Mouse (Mus musculus): ENCODE results near the gene Wasf3. TPM values are rescaled to one million over a fixed set of nuclear protein-coding genes. Genes with fewer than 3 reads are reported as not detected.

The Wasf3 gene
- polyA plus RNA-seq, 1 experiment from 2014 or later = 0.32 TPM

DNA sequence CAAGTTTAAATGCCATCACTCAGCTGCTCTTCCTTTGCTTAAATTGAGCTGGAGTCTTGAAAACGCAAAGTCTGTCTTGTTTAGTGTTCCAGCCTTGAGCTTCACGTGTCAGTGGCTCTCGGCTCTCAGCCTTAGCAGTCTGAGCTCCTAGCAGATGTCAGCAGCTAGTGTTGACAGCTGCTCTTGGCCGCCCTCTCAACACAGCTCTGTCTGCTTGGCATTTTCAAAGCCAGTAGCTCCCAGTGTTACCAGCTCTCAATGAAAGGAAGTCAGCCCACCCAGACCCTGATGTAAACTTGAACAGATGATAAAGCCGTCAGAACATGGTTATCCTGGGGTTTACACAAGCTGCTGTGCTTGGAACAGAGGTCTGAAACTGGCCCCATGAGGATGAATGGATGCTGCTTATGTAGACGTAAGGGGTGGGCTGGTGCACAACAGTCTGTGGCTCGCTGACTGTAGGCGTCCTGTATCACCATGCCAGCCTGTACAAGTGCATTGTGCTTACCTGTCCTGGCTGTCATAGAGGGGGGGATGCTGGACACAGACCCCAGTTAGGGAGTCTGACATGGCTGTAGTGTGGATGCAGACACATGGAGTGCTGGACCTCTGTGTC lies 40.0 kb downstream of the Wasf3 start:
- Histone ChIP-seq H3K4me1 (peaks cover 17% of the 10 kb centered on the region), H3K4me3 (no peak overlapping the region), H3K4me2 (no peak overlapping the region), H3K27ac (replicated peaks) (no peak overlapping the region), H3K9ac (no peak overlapping the region), H3K27me3 (replicated peaks) (peaks cover 93% of the 10 kb centered on the region), H3K36me3 (no peaks in the 10 kb centered on the region), H3K9me3 (no peaks in the 10 kb centered on the region)
- ATAC-seq (ENCODE audit: extremely low read depth, insufficient number of reproducible peaks, low FRiP score, low TSS enrichment) = no peak; the same call in none of the 2 replicates
- 13% methylated on average over 8 of the region's 8 CpGs for WGBS

DNA sequence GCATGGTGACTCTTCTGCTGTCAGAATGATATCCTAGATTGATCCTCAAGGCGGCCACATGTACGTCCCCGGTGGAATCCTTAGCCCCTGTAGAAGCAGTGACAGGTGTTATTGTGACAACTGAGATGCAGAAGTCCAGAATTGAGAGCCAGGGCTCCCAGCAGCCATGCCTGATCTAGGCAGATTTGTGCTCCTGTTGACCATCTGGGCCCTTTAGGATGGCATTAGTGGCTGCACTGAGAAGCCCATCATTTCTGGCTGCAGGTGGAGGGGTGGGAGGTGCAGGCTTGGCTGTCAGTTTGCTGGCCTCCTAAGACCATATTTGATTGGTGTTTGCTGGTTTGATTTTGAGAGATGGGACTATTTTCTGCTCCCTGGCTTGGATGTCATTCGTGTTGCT lies 40.9 kb downstream of the Wasf3 start:
- Histone ChIP-seq H3K4me1 (peaks cover 17% of the 10 kb centered on the region), H3K27ac (replicated peaks) (no peak overlapping the region), H3K36me3 (no peaks in the 10 kb centered on the region), H3K9ac (no peak overlapping the region), H3K9me3 (no peaks in the 10 kb centered on the region), H3K27me3 (replicated peaks) (peaks cover 93% of the 10 kb centered on the region), H3K4me3 (no peak overlapping the region), H3K4me2 (no peak overlapping the region)
- 66% methylated on average over 4 of the region's 4 CpGs for WGBS
- no peak for ATAC-seq (ENCODE audit: extremely low read depth, insufficient number of reproducible peaks, low FRiP score, low TSS enrichment)

DNA sequence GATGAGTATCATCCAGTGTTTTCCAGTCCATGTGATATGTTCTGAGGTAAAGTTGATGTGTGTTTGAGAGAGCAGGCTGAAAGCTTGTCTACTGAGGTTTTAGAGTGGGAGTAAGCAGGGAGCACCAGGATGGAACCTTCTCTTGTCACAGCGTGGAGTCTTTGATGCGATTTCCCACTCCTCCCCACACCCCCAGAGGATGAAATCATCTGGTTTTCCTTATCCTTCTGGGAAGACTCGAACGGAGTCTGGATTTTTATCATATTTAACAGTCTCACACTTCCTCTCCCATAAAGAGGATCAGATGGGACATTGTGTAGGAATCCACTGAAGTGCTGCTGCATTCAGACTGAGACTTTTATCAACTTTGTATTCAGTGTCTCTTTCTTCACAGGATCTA lies 43.3 kb downstream of the Wasf3 start:
- no peak overlapping the region for H3K4me3 ChIP-seq
- peaks cover 17% of the 10 kb centered on the region for H3K4me1 ChIP-seq
- no peak overlapping the region for H3K4me2 ChIP-seq
- ATAC-seq (ENCODE audit: extremely low read depth, insufficient number of reproducible peaks, low FRiP score, low TSS enrichment) = no peak
- WGBS = 51% methylated on average over 4 of the region's 4 CpGs
- H3K9ac ChIP-seq = no peak overlapping the region
- H3K9me3 ChIP-seq = no peaks in the 10 kb centered on the region
- peaks cover 94% of the 10 kb centered on the region for H3K27me3 ChIP-seq (replicated peaks)
- no peaks in the 10 kb centered on the region for H3K36me3 ChIP-seq
- no peak overlapping the region for H3K27ac ChIP-seq (replicated peaks)

DNA sequence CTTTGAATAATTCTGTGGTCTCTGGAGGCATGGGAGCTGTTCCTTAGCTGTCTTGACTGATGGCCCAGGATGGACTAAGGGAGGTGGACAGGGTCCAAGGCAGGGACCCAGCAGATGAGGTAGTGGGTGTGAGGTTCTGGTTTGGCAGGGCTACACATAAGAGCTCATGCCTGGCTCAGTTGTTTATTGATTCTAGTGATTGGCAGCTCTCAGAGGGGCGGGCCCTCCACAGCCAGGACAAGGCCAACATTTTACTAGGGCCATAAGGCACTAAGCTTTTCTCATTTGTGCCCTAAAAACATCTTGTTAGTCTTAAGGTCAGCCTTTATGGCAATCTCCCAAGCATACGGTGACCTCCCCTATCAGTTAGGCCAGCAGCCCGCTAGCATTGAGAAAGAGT lies 47.0 kb downstream of the Wasf3 start:
- ATAC-seq (ENCODE audit: extremely low read depth, insufficient number of reproducible peaks, low FRiP score, low TSS enrichment) = no peak
- Histone ChIP-seq H3K36me3 (no peaks in the 10 kb centered on the region), H3K27me3 (replicated peaks) (peaks cover 79% of the 10 kb centered on the region), H3K9ac (no peak overlapping the region), H3K4me3 (no peak overlapping the region), H3K4me2 (no peak overlapping the region), H3K4me1 (no peaks in the 10 kb centered on the region), H3K27ac (replicated peaks) (no peak overlapping the region), H3K9me3 (no peaks in the 10 kb centered on the region)
- 81% methylated on average over 3 of the region's 3 CpGs for WGBS

DNA sequence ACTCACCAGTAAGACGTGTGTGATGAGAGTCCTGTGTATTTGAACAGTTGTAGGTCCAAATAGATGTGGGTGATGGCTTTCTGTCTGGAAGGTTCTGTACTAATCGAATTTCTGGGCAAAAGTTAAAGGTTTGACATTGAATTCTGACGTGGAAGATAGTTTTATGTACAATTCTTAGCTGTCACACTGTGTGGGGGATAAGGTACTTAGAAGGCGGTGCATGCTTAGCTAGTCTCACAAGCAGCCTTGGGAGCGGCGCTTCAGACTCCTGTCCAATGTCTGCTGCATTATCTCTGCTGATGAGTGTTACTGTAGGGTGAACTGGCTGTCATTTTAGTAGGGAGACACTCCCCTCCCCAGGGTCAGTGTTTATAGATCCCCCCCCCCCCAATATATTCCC lies 47.7 kb downstream of the Wasf3 start:
- no peaks in the 10 kb centered on the region for H3K9me3 ChIP-seq
- WGBS = 44% methylated on average over 6 of the region's 6 CpGs
- H3K4me3 ChIP-seq = no peak overlapping the region
- no peaks in the 10 kb centered on the region for H3K36me3 ChIP-seq
- no peaks in the 10 kb centered on the region for H3K4me1 ChIP-seq
- no peak overlapping the region for H3K4me2 ChIP-seq
- no peak overlapping the region for H3K9ac ChIP-seq
- peaks cover 72% of the 10 kb centered on the region for H3K27me3 ChIP-seq (replicated peaks)
- ATAC-seq (ENCODE audit: extremely low read depth, insufficient number of reproducible peaks, low FRiP score, low TSS enrichment) = no peak
- no peak overlapping the region for H3K27ac ChIP-seq (replicated peaks)

DNA sequence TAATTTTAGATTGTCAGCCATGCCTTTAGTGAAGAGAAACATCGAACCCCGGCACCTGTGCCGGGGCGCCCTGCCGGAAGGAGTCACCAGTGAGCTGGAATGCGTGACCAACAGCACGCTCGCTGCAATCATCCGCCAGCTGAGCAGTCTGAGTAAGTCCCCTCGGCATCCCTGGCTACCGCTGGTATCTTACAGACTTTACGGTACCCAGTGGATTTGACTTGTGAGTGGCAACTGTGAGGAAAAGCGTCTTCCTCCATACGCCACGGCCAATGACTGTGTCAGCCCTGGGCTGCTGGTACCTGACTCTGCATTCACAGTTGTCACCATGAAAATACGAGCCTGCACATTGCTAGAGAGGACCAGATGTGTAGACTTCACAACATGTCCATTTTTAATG lies 50.5 kb downstream of the Wasf3 start:
- peaks cover 2% of the 10 kb centered on the region for H3K9me3 ChIP-seq
- ATAC-seq (ENCODE audit: extremely low read depth, insufficient number of reproducible peaks, low FRiP score, low TSS enrichment) = no peak
- H3K4me1 ChIP-seq = no peaks in the 10 kb centered on the region
- no peak overlapping the region for H3K27ac ChIP-seq (replicated peaks)
- no peak overlapping the region for H3K4me3 ChIP-seq
- H3K4me2 ChIP-seq = no peak overlapping the region
- WGBS = 86% methylated on average over 16 of the region's 16 CpGs
- no peak overlapping the region for H3K9ac ChIP-seq
- H3K36me3 ChIP-seq = no peaks in the 10 kb centered on the region
- peaks cover 44% of the 10 kb centered on the region for H3K27me3 ChIP-seq (replicated peaks)

DNA sequence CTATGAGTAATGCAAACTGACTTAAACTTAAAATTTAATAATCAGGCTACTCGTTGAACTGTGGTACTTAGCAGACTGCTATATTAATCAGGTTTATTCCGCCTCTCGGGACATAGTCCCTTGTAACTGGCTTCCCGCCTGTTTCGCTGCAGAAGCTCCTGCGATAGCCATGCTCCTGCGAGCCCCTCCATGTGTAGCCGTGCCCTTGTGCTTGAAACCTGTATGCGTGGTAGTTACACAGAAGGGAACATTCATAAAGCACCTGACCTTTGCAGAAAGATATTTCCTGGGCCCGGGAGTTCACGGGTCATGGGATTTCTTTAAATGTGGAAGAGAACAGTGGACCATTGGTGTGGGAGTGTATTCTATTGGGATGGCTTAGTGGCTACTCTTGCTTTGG lies 52.0 kb downstream of the Wasf3 start:
- H3K27me3 ChIP-seq (replicated peaks) = peaks cover 29% of the 10 kb centered on the region
- H3K4me2 ChIP-seq = no peak overlapping the region
- no peak overlapping the region for H3K4me3 ChIP-seq
- 88% methylated on average over 11 of the region's 11 CpGs for WGBS
- H3K27ac ChIP-seq (replicated peaks) = no peak overlapping the region
- H3K9me3 ChIP-seq = peaks cover 5% of the 10 kb centered on the region
- no peaks in the 10 kb centered on the region for H3K4me1 ChIP-seq
- ATAC-seq (ENCODE audit: extremely low read depth, insufficient number of reproducible peaks, low FRiP score, low TSS enrichment) = no peak
- H3K36me3 ChIP-seq = no peaks in the 10 kb centered on the region
- H3K9ac ChIP-seq = no peak overlapping the region

DNA sequence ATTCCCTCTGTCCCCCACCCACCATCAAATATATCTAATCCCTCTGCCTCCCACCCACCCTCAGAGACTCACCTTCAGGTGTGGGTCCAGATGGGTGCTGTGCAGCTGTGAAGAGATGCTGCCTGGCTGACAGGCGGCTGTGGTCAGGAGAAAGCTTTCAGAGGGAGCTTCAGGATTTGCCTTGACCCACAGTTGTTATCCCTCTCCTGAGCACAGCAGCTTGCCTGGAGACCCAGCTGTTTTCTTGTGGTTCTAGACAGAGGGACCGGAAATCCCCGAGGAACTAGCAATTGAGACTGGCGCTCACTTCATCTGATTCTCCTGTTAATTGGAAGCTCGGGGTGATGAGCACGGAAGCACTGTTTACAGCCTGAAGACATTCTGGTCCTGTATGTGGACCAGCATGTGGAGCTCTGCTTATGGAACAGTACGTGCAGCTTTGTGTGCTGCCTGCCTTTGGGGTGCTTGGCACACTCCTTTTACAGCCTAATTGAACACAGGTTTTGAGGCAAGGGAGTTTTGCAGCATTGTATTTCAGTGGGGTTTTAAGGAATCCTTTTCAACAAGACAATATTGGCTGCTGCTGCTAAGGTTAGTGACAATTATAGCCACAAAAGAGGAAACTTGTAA lies 54.5 kb downstream of the Wasf3 start:
- no peaks in the 10 kb centered on the region for H3K4me1 ChIP-seq
- no peak overlapping the region for H3K27ac ChIP-seq (replicated peaks)
- H3K27me3 ChIP-seq (replicated peaks) = peaks cover 7% of the 10 kb centered on the region
- no peaks in the 10 kb centered on the region for H3K36me3 ChIP-seq
- H3K4me3 ChIP-seq = no peak overlapping the region
- H3K4me2 ChIP-seq = no peak overlapping the region
- H3K9ac ChIP-seq = no peak overlapping the region
- H3K9me3 ChIP-seq = peaks cover 5% of the 10 kb centered on the region
- 86% methylated on average over 7 of the region's 7 CpGs for WGBS
- ATAC-seq (ENCODE audit: extremely low read depth, insufficient number of reproducible peaks, low FRiP score, low TSS enrichment) = no peak

DNA sequence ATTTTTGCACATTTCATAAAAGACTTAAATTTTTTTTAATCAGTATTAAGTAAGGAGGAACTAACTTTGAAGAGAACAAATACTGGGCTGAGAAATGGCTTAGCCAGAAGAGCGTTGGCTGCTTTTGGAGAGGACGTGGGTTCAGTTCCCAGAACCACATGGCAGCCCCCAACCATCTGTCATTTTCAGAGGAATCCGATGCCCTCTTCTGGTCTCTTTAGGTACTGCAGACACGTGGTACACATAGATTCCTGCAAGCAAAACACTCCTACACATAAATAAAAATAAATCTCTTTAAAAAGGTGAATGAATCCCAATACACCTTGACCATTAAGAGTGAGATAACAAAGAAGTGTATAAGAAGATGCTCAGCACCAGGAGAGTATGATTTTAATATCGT lies 55.5 kb downstream of the Wasf3 start:
- ATAC-seq (ENCODE audit: extremely low read depth, insufficient number of reproducible peaks, low FRiP score, low TSS enrichment) = no peak
- H3K4me2 ChIP-seq = no peak overlapping the region
- WGBS = 86% methylated on average over 5 of the region's 5 CpGs
- H3K9me3 ChIP-seq = peaks cover 5% of the 10 kb centered on the region
- no peaks in the 10 kb centered on the region for H3K36me3 ChIP-seq
- no peaks in the 10 kb centered on the region for H3K4me1 ChIP-seq
- H3K4me3 ChIP-seq = no peak overlapping the region
- no peaks in the 10 kb centered on the region for H3K27me3 ChIP-seq (replicated peaks)
- H3K27ac ChIP-seq (replicated peaks) = no peak overlapping the region
- H3K9ac ChIP-seq = no peak overlapping the region

DNA sequence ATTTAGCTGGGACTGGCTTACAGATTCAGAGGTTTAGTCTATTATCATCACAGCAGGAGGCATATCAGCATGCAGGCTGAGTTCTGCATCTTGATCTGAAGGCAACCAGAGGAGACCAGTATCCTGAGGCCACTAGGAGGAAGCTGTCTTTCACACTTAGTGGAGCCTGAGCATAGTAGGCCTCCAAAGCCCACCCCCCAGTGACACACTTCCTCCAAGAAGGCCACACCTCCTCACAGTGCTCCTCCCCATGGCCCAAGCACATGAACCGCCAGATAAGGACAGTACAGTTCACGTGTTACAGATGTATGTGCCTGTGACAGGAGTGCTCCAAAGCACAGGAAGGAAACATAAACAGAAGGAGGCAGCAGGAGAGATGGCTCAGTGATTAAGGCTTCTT lies 58.0 kb downstream of the Wasf3 start:
- no peak for ATAC-seq (ENCODE audit: extremely low read depth, insufficient number of reproducible peaks, low FRiP score, low TSS enrichment)
- Histone ChIP-seq H3K27me3 (replicated peaks) (no peaks in the 10 kb centered on the region), H3K27ac (replicated peaks) (no peak overlapping the region), H3K9ac (no peak overlapping the region), H3K4me3 (no peak overlapping the region), H3K9me3 (peaks cover 5% of the 10 kb centered on the region), H3K4me1 (no peaks in the 10 kb centered on the region), H3K4me2 (no peak overlapping the region), H3K36me3 (no peaks in the 10 kb centered on the region)
- 60% methylated on average over 2 of the region's 2 CpGs for WGBS

DNA sequence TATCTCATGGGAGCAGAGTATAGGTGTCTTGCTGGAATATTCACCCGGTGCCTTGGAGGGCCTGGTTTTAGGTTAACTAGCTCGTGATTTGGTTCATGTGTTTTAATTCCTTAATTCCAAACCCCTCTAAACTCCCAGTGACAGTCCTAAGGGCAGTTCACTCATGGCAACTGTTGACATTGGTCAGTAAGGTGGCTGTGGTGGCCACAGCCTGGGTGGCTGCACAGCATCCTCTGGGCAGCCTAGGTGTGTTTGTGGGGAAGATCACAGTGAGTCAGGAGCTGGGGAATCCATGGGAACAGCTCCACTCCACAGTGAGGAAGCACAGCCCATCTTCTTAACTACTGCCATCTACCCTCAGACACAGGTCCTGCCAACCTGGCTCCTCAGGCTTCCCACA lies 61.8 kb downstream of the Wasf3 start:
- no peaks in the 10 kb centered on the region for H3K36me3 ChIP-seq
- ATAC-seq (ENCODE audit: extremely low read depth, insufficient number of reproducible peaks, low FRiP score, low TSS enrichment) = no peak
- no peak overlapping the region for H3K9ac ChIP-seq
- no peaks in the 10 kb centered on the region for H3K27me3 ChIP-seq (replicated peaks)
- H3K9me3 ChIP-seq = no peaks in the 10 kb centered on the region
- H3K4me1 ChIP-seq = no peaks in the 10 kb centered on the region
- 60% methylated on average over 2 of the region's 2 CpGs for WGBS
- H3K27ac ChIP-seq (replicated peaks) = no peak overlapping the region
- no peak overlapping the region for H3K4me3 ChIP-seq
- no peak overlapping the region for H3K4me2 ChIP-seq

DNA sequence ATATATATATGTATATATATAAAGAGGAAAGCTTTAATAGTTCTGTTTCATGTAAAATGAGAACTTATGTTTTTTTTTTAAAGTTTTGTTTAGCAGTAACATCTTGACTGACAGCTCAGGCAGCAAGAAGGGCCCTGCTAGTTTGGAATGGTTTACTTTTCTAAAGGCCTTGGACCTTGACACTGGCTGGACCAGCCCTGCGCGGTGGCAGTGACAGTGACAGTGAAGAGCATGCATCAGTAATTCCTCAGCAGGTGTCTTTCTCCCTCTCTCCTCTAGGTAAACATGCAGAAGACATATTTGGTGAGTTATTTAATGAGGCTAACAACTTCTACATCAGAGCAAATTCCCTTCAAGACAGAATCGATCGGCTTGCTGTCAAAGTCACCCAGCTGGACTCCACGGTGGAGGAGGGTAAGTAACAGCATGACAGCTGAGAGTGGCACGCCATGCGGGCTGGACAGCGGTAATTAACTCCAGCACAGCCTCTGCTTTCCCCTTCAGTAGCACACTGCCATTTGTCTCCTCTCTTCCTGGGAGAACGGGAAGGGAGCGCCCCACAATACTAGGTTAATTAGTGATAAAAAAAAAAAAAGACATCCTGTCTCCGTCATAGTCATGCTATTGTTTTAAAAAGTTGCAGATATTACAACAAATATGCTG lies 66.9 kb downstream of the Wasf3 start:
- H3K9ac ChIP-seq = no peak overlapping the region
- H3K4me1 ChIP-seq = no peaks in the 10 kb centered on the region
- no peak overlapping the region for H3K4me3 ChIP-seq
- H3K4me2 ChIP-seq = no peak overlapping the region
- no peaks in the 10 kb centered on the region for H3K36me3 ChIP-seq
- no peak for ATAC-seq (ENCODE audit: extremely low read depth, insufficient number of reproducible peaks, low FRiP score, low TSS enrichment)
- no peaks in the 10 kb centered on the region for H3K9me3 ChIP-seq
- H3K27me3 ChIP-seq (replicated peaks) = no peaks in the 10 kb centered on the region; the same call in 1 of the 2 replicates
- WGBS = 69% methylated on average over 11 of the region's 11 CpGs
- no peak overlapping the region for H3K27ac ChIP-seq (replicated peaks)
